Mouse (Mus musculus): ENCODE measurements around the gene Mgat1.
"Not testable (repeated sequence)": the region's sequence is repeated elsewhere in the genome, so short reads cannot be mapped to it uniquely, and the experiment has no call there.

The Mgat1 gene

GRCm38 (mm10) chr11:49243727-49244594 lies at the start of gene Mgat1:
TSS of gene Mgat1 (plus strand) at chr11:49244191.
- peak; percentile 85 for DNase-seq

GRCm38 (mm10) chr11:49194771-49195170 lies 49.2 kb upstream of the Mgat1 start:
- not testable (repeated sequence) for DNase-seq

DNA sequence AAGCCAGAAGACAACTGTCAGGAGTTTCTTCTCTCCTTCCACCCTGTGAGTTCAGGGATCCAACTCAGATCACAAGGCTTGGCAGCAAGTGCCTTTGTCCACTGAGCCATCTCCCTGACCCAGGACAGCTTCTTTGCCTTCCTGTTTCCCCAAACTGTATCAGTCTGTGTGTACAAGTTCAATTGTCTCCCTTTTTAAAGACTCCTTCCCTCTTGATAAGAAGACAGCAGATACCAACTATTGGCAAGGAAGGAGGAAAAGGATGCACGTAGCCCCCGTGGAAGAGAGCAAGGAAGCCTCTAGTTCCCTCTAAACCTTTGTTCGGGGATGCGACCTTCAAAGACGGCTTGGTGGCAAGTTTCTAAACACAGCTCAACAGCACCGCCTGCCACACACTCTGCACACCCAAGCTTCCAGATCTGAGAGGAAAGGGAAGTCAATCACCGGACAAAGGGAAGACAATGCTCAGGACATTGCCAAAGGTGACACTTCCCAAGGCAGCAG lies 48.1 kb upstream of the Mgat1 start:
- DNase-seq, result no peak

- no peak for DNase-seq
Measured at GRCm38 (mm10) chr11:49200666-49201065, 43.3 kb upstream of the Mgat1 start.

- DNase-seq, result no peak
Measured at GRCm38 (mm10) chr11:49201142-49201541, 42.8 kb upstream of the Mgat1 start.

- no peak for DNase-seq
Measured at GRCm38 (mm10) chr11:49202071-49202470, 41.9 kb upstream of the Mgat1 start.

DNA sequence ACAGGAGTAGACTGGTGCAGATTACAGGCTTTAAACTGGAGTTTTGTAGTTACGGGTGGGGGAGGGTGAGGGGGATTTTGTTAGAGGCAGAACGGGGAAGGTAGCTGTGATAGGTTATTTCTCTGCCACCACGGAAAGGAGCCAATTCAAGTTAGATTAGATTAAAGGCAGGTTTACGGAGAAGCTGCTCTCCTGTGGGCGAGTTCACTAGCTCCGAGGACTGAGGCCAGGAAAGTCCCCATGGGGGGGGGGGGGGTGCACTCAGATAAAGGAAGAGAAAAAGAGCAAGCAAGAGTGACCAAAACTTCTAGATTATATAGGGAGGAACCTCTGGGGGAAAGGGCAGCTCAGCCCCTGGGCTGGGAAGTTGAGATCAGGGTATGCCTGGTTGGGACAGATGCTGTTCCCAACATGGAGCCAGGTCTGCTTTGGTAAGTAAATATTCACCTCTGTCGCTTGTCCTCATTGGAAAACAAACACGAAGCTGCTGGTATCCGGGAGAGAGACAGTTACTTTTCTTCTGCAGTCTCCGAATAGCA lies 41.4 kb upstream of the Mgat1 start:
- no peak for DNase-seq

DNA sequence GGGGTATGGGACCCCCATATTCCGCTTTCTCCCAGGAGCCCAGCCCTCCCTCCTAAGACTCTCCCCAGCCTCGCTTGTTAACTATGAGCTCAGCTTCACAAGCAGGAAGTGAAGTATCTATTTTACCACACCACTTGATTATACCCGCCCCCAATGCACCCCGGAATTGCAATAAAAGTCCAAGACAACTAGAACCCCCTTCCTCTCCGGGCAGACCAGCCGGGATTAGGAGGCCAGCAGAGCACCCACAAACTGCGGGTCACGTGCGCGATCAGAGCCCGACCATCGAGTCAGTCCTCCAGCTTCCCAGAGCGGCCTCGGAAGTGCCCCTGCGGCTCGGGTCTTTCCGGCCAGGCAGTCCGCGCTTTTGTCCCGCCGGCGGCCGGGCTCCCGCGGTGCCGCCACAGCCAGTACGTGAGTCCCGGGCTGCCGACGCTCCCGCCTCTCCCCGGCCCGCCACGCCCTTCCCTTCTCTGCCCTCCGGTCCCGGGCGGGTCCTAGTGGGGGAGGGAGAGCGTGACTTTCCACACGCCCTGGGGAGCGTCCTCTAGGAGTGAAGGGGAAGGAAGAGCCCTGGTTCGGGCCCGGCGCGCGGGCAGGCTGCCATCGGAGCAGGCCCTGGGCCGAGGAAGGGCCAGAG lies 40.7 kb upstream of the Mgat1 start, which contains the start of gene Zfp62:
TSS of gene Zfp62 (plus strand) at position 164 of the 640 bp plus-strand sequence.
- DNase-seq, result peak; percentile 90

DNA sequence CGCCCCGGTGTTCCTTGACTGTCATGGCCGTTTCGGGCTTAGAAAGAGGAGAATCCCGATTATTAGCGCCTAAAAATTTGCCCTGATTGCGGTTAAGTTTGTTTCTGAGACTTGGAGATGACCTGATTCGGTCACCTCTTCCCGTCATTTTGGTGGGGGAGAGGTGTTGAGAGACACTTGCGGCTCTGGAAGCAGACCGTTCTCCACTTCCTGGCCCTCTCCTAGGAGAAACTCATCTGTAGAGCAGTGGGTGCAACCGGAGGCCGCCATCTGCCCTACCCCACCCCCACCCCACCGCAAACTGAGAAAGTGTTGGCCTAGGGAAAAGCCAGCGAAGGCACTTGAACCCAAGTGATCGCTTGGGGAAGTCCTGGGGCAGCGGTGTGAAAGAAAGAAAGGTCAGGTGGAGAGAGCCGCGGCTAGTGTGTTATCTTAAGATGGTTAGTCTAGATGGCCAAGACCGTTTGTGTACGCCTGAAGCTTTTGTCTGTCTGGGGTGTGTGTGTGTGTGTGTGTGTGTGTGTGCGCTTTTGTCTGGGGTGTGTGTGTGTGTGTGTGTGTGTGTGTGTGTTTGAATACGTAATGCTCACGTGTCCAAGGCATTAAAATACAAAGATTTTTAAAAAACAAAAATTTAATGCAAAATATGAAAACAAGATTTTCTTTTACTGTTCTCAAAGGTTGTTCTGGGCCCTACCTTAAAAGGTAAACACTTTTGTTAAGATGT lies 40.1 kb upstream of the Mgat1 start:
- DNase-seq, result no peak

- DNase-seq, result no peak
Measured at GRCm38 (mm10) chr11:49205080-49205590, 38.9 kb upstream of the Mgat1 start.

- DNase-seq, result no peak
Measured at GRCm38 (mm10) chr11:49207495-49207894, 36.5 kb upstream of the Mgat1 start.

- no peak for DNase-seq
Measured at GRCm38 (mm10) chr11:49212577-49212976, 31.4 kb upstream of the Mgat1 start.

DNA sequence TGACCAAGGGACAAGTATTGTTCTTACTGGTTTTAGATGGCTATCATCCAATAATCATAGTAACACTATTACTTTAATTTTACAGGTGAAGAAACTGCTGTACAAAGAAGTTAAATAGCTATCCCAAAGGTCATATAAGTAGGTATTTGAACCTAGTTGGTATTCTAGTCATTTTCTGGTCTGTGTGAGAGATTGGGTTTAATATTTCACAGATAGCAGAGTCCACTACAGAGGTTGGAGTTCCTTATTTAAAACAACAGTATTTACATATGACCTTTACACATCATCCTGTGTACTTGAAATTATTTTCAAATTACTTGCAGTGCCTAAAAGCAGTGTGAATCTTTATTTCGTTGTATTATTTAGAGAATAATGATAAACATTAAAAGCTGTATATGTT lies 30.5 kb upstream of the Mgat1 start:
- DNase-seq, result no peak

GRCm38 (mm10) chr11:49219271-49219670 lies 24.7 kb upstream of the Mgat1 start:
- DNase-seq, result no peak

- no peak for DNase-seq
Measured at GRCm38 (mm10) chr11:49224455-49224854, 19.5 kb upstream of the Mgat1 start.

DNA sequence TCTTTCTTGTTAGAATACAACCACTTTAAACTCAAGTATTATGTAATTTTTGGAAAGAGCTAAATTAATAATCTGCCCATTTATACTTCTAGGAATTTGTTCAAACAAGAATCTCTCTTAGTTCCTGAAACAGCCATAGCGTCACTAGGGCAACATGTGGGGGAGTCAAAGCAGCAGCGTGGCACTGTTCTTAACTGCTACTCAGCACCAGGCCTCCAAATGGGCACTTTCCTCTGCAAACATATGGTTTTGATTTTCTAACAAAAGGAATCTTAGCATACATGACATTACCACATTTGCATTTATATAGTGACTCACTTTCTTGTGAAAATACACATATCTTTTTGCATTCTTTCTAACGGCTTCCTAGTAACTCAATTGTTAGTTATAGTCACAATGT lies 11.2 kb upstream of the Mgat1 start:
- DNase-seq, result no peak

DNA sequence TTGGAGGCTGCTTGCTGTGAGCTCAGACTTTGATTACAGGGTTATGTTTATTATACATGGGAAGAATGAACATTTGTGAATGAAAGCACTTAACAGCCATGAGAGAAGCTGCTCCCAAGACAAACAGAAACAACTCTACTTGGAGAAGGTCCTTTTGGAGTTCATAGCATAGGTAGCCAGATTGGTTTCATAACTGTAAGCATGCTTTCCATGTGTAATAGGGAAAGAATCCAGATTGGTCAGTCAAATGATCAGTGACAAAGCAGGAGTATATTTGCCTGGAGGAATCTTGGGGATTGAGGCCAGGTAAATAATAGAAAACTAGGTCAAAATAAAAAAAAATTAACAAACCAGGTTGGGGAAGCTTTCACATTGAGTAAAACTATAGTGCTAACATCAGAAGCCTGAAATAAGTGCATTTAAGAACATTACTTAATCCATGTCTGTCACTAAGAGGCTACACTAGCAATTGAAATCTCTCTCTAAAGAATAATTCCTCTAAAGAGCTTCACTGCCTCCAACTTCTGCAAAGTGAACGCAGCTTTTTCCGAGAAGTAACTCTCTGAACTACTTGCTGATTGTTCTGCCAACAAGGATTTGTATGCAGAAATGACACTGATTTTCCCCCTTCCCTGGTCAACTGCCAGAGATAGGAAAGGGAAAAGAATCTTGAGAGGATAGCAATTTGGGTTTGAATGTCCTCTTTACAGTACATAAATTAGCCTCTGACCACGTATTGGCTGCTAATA lies 8.4 kb upstream of the Mgat1 start:
- no peak for DNase-seq

DNA sequence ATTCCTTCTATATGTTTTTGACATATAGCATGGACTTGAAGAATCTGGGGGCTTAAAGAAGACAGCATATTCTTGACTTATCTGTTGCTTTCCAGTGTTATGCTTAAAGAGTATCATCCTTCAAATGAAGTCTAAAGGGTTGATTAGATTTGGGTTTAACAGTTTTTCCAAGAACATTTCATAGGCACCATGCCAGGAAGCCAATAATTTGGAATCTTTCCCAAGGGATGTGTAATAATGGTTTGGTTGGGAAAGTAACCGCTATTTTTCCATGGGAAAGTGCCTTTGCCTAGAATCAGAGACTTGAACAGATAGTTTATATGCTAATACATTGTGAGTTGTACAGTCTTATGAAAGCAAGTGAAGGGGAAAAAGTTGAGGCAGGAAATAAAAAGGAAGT lies 7.1 kb upstream of the Mgat1 start:
- DNase-seq, result no peak

DNA sequence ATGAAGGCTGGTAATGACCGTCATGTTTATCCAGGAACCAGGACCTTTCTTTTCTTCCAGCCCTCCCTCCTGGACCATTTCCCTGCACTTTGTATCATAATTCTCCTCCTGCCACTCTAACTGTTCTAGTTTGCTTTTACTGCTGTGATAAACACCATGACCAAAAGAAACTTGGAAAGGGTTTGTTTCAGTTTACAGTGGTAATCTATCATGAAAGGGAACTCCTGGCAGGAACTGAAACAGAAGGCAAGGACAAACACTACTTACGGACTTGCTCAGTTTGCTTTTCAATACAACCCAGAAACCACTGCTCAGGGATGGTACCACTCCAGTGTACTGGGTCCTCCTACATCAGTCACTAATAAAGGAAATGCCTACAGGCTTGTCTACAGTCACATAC lies 6.5 kb upstream of the Mgat1 start:
- DNase-seq, result no peak

GRCm38 (mm10) chr11:49240310-49240709 lies 3.7 kb upstream of the Mgat1 start:
- DNase-seq, result no peak

DNA sequence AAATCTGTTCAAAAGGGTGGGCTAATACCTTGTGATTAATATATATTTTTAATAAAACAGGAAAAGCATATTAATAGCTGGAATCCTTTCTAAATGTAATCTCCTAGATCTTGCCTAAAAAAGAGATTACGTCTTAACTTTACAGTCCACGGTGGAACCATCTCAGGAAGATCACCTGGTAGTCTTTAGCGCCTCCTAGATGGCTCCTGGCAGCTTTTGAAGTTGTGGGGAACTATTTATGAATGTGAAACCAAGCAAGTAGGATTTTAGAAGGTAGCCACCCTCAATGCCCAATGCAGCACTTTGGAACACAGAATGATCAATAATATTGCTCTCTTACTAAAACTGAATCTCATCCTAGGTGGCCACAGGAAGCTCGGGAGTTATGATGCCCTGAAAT lies 3.1 kb upstream of the Mgat1 start:
- no peak for DNase-seq

DNA sequence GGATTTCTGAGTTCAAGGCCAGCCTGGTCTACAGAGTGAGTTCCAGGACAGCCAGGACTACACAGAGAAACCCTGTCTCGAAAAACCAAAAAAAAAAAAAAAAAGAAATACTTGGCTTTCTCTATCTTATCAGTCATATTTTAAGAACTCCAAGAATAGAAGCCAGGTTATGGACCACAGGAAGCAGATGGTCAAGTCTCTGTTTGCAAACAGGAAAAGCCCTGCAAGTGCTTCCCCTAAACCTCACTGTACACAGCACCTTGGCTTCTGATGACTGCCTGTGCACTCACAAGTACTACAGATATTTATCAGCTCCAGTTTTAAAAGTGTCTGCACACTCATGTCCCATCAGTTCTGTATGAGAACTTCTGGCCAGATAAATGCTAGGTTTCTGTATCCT lies 2.5 kb upstream of the Mgat1 start:
- DNase-seq, result no peak
